Mouse (Mus musculus): ENCODE measurements around the gene Nanos1. TPM values are rescaled to one million over a fixed set of nuclear protein-coding genes. Genes with fewer than 3 reads are reported as not detected.
A peak's percentile ranks its signal among the peaks of the same experiment; 100 is the strongest.

Gene Nanos1
- 0.76 and 0.90 TPM in 2 replicates for polyA plus RNA-seq (2015; fragmentation: Nextera tagmentation; extraction: Ambion mirVana)

DNA sequence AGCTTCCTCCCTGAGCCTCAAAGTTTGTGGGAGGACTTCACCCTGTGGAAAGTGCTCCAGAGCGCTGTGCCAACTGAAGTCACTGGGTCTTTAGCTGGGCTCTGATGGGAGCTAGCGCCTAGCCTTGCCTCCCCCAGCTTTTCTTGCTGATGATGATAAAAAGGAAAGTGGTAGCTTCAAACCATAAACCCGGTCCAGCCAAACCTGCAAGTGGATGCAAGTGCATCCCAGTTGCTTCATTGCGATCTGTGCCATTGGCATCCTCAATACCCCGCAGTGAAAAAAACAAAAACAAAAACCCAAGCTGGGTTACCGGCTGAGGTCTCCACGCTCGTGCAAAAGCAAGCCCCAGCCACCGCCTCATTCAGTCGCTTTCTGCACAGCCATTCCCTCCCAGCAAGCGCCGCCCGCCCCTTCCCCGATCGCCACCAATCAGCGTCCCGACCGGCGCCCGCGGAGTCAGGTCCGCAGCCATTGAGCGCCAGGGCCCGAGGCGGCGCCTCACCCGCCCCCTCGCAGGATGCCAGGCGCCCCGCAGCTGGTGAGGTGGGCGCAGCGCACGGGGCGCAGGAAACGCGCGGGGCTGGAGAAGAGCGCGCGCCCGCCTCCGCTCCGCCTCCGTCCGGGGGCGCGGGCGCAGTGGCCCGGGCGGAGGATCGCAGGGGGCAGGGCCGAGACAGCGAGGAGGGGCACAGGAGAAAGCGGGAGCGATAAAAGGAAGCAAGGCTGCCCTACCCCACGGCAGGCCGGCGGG is at the start of gene Nanos1:
Gene Nanos1 (plus strand): TSS at position 550 of the 754 bp plus-strand sequence.
- Histone ChIP-seq H3K27me3 (replicated peaks) (peaks cover 24% of the 10 kb centered on the region), H3K9ac (peak within 1 kb of the TSS; percentile 82), H3K36me3 (peaks cover 17% of the 10 kb centered on the region), H3K9me3 (no peaks in the 10 kb centered on the region), H3K4me1 (peaks cover 21% of the 10 kb centered on the region), H3K4me2 (peak within 1 kb of the TSS; percentile 100), H3K4me3 (peak within 1 kb of the TSS; percentile 83), H3K27ac (replicated peaks) (no peak within 1 kb of the TSS; the same call in 1 of the 2 replicates)
- ATAC-seq (ENCODE audit: extremely low read depth, insufficient number of reproducible peaks, low FRiP score, low TSS enrichment): peak; percentile 76
- WGBS: under 1% methylated on average over 57 of the region's 58 CpGs

DNA sequence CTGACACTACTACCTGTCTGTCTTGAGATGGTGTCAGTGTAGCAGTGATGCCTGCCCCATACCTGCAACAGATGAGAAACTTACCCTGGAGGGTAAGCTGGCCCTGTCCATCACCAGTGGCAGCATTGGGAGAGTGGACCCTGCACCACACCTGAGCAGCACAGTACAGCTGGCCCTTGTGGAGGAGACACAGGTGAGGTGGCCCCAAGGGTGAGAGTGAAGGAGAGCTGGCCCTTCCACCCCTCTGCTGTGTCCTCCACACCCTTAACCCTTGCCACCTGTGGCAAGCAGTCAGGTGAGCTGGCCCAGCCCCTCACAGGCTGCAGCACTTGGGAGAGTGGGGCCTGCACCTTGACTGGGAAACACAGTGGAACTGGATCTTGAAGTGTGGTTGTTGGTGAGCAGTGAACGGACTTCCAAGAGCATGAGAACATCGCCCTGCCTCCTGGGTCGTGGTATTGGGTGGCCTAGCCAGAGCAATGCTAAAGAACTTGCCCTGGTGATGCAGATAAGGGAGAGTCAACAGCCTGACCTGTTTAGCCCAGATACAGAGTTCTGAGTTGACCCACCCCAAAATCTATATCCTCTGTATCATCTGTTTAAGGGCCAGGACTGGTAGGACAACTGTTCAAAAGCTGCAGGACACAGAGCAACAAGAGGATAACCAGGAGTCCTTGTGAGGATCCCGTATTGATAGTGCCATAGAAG is 46.4 kb upstream of the Nanos1 start:
- H3K9me3 ChIP-seq: no peaks in the 10 kb centered on the region
- no peak overlapping the region for H3K4me2 ChIP-seq
- no peak overlapping the region for H3K4me3 ChIP-seq
- no peaks in the 10 kb centered on the region for H3K4me1 ChIP-seq
- no peak for ATAC-seq (ENCODE audit: extremely low read depth, insufficient number of reproducible peaks, low FRiP score, low TSS enrichment)
- no peak overlapping the region for H3K9ac ChIP-seq
- H3K27me3 ChIP-seq (replicated peaks): no peaks in the 10 kb centered on the region; the same call in 1 of the 2 replicates
- H3K36me3 ChIP-seq: no peaks in the 10 kb centered on the region
- H3K27ac ChIP-seq (replicated peaks): no peak overlapping the region
- 69% methylated on average over 4 of the region's 4 CpGs for WGBS

DNA sequence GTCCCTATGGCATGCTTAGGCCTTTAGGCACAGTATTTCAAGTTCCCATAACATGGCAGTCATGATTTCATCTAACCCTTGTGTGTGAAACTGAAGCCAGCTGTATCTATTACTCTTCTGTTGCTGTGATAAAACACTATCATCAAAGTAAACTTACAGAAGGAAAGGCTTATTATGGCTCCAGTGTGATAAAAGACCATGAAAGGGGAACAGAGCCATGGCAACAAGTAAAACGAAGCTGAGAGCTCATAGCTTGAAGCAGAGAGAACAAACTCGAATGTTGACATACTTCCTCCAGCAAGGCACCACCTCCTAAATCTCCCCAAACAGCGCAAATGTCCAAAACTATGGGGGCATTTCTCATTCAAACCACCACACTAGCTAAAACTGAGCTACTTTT is 45.6 kb upstream of the Nanos1 start:
- Histone ChIP-seq H3K9me3 (no peaks in the 10 kb centered on the region), H3K9ac (no peak overlapping the region), H3K27me3 (replicated peaks) (no peaks in the 10 kb centered on the region; the same call in 1 of the 2 replicates), H3K4me3 (no peak overlapping the region), H3K4me1 (no peaks in the 10 kb centered on the region), H3K27ac (replicated peaks) (no peak overlapping the region), H3K4me2 (no peak overlapping the region), H3K36me3 (no peaks in the 10 kb centered on the region)
- WGBS: 40% methylated on average over 3 of the region's 3 CpGs
- ATAC-seq (ENCODE audit: extremely low read depth, insufficient number of reproducible peaks, low FRiP score, low TSS enrichment): no peak

DNA sequence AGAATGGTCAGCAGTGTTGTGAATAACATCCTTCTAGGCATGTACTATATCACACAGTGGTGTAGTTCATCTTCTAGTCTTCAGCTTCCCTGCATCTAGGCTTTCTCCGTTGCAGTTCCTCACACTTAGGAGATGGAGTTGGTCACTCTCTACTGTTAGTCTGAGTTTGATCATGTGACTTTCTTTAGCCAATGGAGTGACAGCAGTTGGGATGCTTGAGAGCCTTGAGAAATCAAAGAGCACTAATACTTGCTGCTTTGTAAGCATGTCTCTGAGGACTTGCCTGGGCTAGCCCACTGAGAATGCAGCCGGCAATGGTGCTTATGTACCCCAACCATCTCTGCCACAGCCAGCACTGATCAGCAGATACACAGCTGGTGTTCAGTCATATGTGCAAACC is 43.2 kb upstream of the Nanos1 start:
- no peak for ATAC-seq (ENCODE audit: extremely low read depth, insufficient number of reproducible peaks, low FRiP score, low TSS enrichment)
- no peaks in the 10 kb centered on the region for H3K27me3 ChIP-seq (replicated peaks)
- no peaks in the 10 kb centered on the region for H3K9me3 ChIP-seq
- no peak overlapping the region for H3K4me2 ChIP-seq
- H3K4me1 ChIP-seq: no peaks in the 10 kb centered on the region
- H3K4me3 ChIP-seq: no peak overlapping the region
- no peaks in the 10 kb centered on the region for H3K36me3 ChIP-seq
- H3K9ac ChIP-seq: no peak overlapping the region
- H3K27ac ChIP-seq (replicated peaks): no peak overlapping the region
- 74% methylated on average over 2 of the region's 2 CpGs for WGBS

DNA sequence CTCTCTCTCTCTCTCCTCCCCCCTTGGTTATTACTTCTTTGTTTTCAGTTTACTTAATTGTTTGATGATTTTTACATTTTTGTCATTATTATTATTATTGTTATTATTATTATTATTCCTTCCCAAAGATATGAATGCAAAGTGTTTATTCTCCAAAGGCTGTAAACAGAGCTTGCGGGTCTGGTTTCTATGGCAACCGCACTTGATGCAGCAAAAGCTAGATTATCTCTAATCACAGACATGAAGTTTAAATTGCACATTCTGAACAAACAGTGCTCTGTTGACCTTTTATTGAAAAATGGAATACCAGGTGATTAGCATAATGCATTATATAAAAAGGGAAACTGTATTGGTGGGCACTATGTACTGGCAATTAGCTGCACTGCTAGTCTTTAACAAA is 39.4 kb upstream of the Nanos1 start:
- no peaks in the 10 kb centered on the region for H3K4me1 ChIP-seq
- ATAC-seq (ENCODE audit: extremely low read depth, insufficient number of reproducible peaks, low FRiP score, low TSS enrichment): no peak
- 86% methylated on average over 2 of the region's 2 CpGs for WGBS

DNA sequence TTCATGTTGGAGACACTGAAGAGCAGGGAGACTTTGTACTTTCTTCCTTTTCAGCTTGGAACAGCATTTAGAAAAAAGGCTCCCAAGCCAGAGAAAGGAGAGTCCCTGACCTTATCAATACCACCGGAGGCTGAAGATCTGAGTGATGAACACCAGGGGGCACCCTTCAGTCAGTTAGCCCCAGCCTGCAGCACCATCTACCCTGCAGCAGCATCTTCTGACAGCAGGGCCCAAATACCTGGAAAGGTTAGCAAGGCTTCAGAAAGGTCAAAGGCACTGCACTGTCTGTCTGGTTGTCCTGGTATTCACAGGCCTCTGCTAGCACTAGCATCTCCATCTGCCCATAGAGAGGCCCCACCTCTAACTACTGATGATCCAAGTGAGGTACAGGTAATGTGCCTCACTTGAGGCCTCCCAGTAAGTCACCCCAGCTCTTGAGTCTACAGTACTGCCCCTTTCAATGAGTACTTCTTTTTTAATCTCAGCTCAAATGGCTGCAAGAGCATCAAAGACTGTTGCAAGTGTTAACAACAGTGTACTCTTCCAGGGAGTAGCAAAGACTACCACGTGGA is 25.4 kb upstream of the Nanos1 start:
- Histone ChIP-seq H3K4me1 (no peaks in the 10 kb centered on the region), H3K27ac (replicated peaks) (no peak overlapping the region), H3K9me3 (no peaks in the 10 kb centered on the region), H3K9ac (no peak overlapping the region), H3K4me2 (no peak overlapping the region), H3K4me3 (no peak overlapping the region), H3K27me3 (replicated peaks) (peaks cover 12% of the 10 kb centered on the region; the same call in 1 of the 2 replicates), H3K36me3 (no peaks in the 10 kb centered on the region)
- 43% methylated on average over 2 of the region's 2 CpGs for WGBS
- no peak for ATAC-seq (ENCODE audit: extremely low read depth, insufficient number of reproducible peaks, low FRiP score, low TSS enrichment)

More for the DNA sequence above, 39.4 kb upstream of the Nanos1 start:
- Histone ChIP-seq H3K9me3 (no peaks in the 10 kb centered on the region), H3K27me3 (replicated peaks) (no peaks in the 10 kb centered on the region), H3K4me2 (no peak overlapping the region), H3K9ac (no peak overlapping the region), H3K36me3 (no peaks in the 10 kb centered on the region), H3K4me3 (no peak overlapping the region), H3K27ac (replicated peaks) (no peak overlapping the region)

DNA sequence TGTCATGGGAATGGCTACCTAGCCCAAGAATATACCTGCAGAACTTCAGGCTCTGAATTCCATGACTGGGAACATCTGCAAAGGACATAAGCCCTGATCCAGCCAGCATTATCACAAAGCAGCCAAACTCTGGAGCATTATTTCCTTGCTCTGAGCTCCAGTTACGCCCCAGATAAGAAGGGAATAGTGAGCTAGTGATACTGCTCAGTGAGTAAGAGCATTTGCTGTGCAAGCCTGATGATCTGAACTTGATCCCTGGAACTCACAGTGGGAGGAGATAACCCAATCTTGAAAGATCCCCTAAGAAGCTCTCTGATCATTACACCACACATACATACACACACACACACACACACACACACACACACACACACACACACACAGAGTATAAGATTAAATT is 24.5 kb upstream of the Nanos1 start:
- Histone ChIP-seq H3K4me3 (no peak overlapping the region), H3K9ac (no peak overlapping the region), H3K27ac (replicated peaks) (no peak overlapping the region), H3K9me3 (no peaks in the 10 kb centered on the region), H3K36me3 (no peaks in the 10 kb centered on the region), H3K27me3 (replicated peaks) (peaks cover 10% of the 10 kb centered on the region; the same call in 1 of the 2 replicates), H3K4me2 (no peak overlapping the region), H3K4me1 (no peaks in the 10 kb centered on the region)
- no peak for ATAC-seq (ENCODE audit: extremely low read depth, insufficient number of reproducible peaks, low FRiP score, low TSS enrichment)
- 41% methylated on average over 1 of the region's 1 CpGs for WGBS

DNA sequence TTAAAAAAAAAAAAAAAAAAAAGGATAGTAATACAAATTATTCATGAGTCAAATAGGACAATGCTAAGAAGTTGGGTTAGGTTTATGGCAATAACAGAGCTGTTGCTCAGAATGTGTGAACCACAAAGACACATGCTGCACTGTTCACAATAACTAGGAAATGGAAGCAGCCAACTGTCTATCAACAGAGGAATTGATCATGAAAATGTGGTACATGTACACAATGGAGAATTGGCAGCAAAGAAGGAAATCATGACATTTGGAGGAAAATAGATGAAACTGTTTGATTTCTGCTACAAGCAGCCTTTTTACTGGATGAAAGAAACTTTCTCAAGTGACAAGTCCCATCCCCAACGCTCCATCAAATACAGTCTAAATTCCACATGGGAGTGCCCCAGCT is 23.8 kb upstream of the Nanos1 start:
- Histone ChIP-seq H3K4me3 (no peak overlapping the region), H3K9me3 (no peaks in the 10 kb centered on the region), H3K9ac (no peak overlapping the region), H3K36me3 (no peaks in the 10 kb centered on the region), H3K4me1 (no peaks in the 10 kb centered on the region), H3K27me3 (replicated peaks) (peaks cover 5% of the 10 kb centered on the region; the same call in 1 of the 2 replicates), H3K27ac (replicated peaks) (no peak overlapping the region), H3K4me2 (no peak overlapping the region)
- no peak for ATAC-seq (ENCODE audit: extremely low read depth, insufficient number of reproducible peaks, low FRiP score, low TSS enrichment)
- 79% methylated on average over 1 of the region's 1 CpGs for WGBS

DNA sequence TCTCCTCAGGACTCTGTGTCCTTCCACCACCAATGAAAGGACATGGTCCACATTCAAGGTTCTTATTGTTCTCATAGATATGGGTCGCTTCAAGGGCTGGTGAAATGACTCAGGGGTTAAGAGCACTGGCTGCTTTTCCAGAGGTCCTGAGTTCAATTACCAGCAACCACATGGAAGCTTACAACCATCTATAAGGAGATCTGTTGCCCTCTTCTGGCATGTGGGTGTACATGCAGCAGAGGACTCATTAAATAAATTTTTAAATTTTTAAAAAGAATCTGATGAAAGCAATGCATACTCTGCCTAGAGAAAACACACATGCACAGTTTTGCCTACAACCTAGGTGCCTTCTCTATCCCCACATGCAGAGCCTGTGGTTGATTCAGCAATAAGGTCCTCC is 15.2 kb upstream of the Nanos1 start:
- H3K4me3 ChIP-seq: no peak overlapping the region
- H3K4me2 ChIP-seq: no peak overlapping the region
- no peak overlapping the region for H3K27ac ChIP-seq (replicated peaks)
- H3K9me3 ChIP-seq: no peaks in the 10 kb centered on the region
- H3K27me3 ChIP-seq (replicated peaks): 0 out of 2 replicates have a peak, but pooled peaks cover 4% of the 10 kb centered on the region
- no peak for ATAC-seq (ENCODE audit: extremely low read depth, insufficient number of reproducible peaks, low FRiP score, low TSS enrichment)
- H3K4me1 ChIP-seq: no peaks in the 10 kb centered on the region
- H3K9ac ChIP-seq: no peak overlapping the region
- H3K36me3 ChIP-seq: no peaks in the 10 kb centered on the region
- 30% methylated on average over 1 of the region's 1 CpGs for WGBS

DNA sequence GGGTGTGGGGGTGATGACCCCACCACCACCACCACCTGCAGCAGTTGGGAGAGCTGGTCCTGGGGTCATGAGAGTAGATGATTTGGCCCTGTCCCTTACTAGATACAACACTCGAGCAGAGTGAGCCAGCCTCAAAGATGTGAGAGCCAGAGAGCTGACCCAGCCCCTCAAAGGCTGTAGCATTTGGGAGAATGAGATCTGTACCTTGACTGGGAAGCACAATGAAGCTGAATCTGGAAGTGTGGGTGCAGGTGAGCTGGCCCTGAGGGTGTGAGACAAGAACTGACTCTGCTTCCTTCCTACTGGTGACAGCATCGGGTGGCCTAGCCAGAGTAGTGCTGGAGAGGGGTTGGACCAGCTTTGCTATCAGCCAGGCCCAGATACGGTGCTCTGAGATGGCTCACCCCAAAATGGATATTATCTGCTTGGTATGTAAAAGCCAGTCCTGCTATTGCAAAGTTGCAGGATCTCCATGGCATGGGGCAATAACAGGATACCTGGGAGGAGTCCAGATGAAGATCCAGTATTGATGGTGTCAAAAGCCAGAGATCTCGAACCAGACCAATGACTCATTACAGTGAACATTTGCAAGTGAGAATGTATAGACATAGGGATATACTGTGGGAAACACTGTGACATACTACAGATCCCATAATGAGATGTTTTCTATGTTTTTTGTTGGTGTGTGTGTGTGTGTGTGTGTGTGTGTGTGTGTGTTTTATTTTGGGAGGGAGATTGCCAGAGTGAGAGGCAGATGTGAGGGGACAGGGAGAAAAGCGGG is 11.8 kb upstream of the Nanos1 start:
- no peaks in the 10 kb centered on the region for H3K9me3 ChIP-seq
- no peaks in the 10 kb centered on the region for H3K36me3 ChIP-seq
- H3K4me3 ChIP-seq: no peak overlapping the region
- no peak for ATAC-seq (ENCODE audit: extremely low read depth, insufficient number of reproducible peaks, low FRiP score, low TSS enrichment)
- no peaks in the 10 kb centered on the region for H3K4me1 ChIP-seq
- H3K4me2 ChIP-seq: no peak overlapping the region
- H3K9ac ChIP-seq: no peak overlapping the region
- WGBS: 60% methylated on average over 5 of the region's 5 CpGs
- H3K27me3 ChIP-seq (replicated peaks): 0 out of 2 replicates have a peak, but pooled peaks cover 4% of the 10 kb centered on the region
- H3K27ac ChIP-seq (replicated peaks): no peak overlapping the region

DNA sequence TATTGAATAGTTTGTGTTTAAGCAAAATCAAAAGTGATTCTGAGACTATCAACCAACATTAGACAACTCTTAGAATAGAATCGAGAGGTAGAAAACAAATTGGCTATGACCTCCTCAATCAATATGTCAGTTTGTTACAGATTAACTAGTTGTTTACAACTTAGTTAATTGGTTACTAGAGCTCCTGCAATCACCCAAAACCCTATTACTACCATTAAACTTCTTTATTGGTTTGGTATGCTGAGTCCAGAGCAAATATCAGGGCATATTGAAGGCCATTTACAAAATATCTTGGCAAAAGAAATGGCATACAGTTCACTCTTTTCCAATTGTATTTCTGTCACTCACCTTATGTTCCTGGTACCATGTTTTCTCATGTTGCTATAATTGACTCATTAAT is 8.0 kb upstream of the Nanos1 start:
- Histone ChIP-seq H3K27ac (replicated peaks) (no peak overlapping the region), H3K9ac (no peak overlapping the region), H3K4me1 (no peaks in the 10 kb centered on the region), H3K27me3 (replicated peaks) (peaks cover 4% of the 10 kb centered on the region; the same call in 1 of the 2 replicates), H3K4me2 (no peak overlapping the region), H3K36me3 (no peaks in the 10 kb centered on the region), H3K4me3 (no peak overlapping the region), H3K9me3 (no peaks in the 10 kb centered on the region)
- ATAC-seq (ENCODE audit: extremely low read depth, insufficient number of reproducible peaks, low FRiP score, low TSS enrichment): no peak
- 76% methylated on average over 1 of the region's 1 CpGs for WGBS
